Mouse (Mus musculus) natural killer cell, adult 2 months (primary cell): ENCODE results near the gene Tsnaxip1.
"Not testable (repeated sequence)": the region's sequence is repeated elsewhere in the genome, so short reads cannot be mapped to it uniquely, and the experiment has no call there.

Experiments
- DNase-seq, 2 experiments: peaks; one replicate each; pipeline ENCODE4 v3.0.0; 2022; ENCODE audit warnings: low spot score in 2 of 2

Tsnaxip1 gene

DNA sequence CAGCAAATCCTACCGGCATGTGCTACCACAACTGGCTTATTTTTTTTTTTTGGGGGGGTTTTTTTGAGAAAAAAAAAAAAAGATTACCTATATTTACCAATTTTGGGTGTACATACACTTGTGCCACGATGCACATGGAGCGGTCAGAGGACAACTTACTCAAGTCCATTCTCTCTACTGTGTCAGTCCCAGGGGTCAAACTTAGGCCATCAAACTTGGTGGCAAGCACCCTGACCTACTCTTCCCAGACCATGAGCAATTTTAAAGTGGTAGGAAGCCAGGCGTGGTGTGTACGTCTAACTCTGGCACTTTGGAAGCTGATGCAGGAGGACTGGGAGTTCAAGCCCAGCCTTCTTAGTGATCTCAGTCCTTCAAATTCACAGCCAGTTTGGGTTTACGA, 14.3 kb upstream of the Tsnaxip1 start:
- no peak for DNase-seq

DNA sequence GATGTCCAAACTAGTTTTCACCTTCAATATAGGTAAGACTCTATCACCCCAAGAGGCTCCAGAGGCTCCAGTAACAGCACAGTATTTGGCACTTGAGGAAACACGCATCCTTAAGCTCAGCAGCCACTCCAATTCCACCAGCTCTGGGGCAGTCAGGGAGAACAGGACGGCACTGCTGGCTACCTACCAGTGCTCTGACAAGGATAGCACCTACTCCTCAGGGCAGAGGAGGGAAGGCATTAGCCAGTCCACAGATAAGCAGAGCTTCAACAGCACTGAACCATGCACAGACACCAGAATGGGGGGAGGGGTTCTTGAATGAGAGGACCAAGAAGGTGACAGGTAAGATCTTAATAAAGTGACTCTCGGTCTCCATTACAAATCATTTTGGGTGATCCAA, 7.9 kb upstream of the Tsnaxip1 start:
- DNase-seq, result no peak

DNA sequence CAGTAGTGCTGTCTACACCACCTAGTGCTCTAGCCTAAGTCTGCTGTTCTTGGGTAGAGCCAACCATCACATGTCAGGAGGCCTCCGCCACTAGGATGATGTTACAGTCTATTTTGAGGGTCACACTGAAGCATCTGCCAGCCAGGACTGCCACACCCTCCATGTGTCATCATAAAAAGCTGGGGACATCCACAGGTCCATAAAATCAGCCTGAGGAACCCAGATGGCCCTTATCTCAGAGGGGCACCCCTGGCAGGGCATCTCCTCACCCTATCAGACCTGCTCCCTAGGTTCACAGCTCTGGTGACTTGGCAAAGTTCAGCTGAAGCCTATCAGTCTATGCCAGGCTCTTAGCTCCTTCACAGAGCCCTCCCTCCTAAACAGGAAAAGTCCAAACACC, 6.6 kb upstream of the Tsnaxip1 start:
- no peak for DNase-seq

DNA sequence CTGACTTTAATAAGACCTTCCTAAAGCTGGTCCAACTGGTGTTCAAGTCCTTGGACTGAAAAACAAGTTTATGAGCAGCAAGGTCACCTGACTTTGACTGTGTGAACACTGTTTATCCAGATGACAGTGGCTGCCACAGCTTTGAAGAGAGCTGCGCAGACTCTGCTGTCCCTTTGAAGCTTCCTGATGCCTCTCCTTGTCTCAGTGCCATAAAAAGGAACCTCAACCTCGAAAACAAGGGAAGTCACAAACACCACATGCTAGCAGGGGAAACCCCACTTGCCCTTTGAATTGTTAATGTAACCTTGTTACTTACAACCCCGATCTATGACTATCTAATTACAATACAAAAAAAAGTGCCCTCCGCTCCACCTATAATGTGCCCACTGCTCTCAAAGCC, 2.0 kb upstream of the Tsnaxip1 start:
- DNase-seq, result peak in 1 of 2 experiments; percentile 20

DNA sequence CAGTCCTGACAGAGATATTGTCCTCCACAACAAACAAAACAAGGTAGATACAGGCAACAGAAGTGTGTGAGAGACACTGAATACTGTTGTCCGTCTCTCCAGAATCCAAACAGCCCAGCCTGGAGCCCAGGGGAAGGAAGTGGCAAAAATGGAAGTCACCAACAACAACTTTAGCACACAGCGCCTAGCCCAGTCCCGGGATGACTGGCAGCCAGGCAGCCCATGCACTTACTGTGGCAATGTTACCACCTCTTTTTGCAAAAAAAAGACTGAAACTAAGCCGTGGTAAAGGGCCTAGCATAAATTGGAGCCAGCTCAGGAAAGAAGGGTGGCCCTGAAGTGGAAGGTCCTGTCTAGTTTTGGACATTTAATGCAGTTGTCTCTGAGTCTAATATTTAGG, 1.2 kb upstream of the Tsnaxip1 start:
- DNase-seq, result no peak

DNA sequence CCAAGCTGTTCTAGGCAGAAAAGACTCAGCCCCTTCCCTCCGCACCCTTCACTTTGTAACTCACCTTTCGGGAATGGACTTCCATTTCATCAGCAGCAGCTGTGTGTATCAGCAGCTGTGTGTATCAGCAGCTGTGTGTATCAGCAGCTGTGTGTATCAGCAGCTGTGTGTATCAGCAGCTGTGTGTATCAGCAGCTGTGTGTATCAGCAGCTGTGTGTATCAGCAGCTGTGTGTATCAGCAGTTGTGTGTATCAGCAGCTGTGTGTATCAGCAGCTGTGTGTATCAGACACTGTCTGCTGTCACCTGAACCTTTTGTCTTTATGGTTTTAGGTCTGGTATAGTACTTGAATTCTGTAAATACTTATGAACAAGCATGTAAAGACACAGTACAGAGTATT, 6.2 kb downstream of the Tsnaxip1 start:
- not testable (repeated sequence) for DNase-seq

DNA sequence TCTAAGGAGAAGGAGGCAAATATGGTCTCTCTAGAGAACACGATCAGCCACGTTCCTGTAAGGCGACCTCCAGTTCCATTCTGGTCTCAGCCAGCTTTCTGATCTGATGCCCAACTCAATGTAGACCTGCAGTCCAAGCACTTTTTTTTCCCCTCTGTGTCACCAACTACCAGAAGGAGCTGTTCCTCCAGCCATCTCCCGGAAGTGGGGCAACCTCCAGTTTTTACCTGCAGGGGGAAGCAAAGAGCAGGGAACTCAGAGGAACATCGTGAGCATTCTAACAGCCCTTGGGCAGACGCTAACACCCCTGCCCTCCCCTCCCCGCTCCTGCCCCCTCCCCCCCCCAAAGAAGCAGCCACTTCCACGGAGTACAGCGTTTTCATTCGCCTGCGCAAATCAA, 7.8 kb downstream of the Tsnaxip1 start:
- DNase-seq, result peak; percentile 80 to 87

DNA sequence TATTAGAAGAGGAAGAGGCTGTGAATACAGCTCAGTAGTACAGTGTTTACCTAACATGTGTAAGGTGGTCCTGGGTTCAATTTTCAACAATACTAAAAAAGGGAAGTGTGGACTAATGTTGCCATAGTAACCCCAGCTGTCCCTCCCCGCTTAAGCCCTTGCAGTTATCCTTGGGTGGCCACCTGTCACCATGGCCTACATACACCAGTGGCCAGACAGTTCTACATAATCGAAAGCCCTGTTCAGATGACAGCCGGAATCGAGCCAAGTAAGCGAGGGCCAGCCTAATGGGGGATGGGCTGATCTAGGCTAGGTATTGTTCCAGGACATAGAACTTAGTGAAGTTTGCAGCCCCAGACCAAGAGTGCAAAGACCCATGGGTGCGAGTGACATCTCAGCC, 9.5 kb downstream of the Tsnaxip1 start:
- DNase-seq, result peak in 1 of 2 experiments; percentile 21

DNA sequence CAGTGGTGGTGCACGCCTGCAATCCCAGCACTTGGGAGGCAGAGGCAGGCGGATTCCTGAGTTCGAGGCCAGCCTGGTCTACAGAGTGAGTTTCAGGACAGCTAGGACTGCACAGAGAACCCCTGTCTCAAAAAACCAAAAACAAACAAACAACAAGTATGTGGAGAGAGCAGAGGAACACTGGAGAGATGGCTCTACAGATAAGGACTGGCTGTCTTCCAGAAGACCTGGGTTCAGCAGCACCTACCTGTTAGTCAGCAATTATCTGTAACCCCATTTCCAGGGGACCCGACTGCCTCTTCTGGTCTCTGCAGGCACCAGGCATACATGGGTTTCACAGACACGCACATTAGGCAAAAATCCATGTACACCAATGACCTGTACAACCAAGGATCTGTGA, 11.7 kb downstream of the Tsnaxip1 start:
- DNase-seq, result no peak

DNA sequence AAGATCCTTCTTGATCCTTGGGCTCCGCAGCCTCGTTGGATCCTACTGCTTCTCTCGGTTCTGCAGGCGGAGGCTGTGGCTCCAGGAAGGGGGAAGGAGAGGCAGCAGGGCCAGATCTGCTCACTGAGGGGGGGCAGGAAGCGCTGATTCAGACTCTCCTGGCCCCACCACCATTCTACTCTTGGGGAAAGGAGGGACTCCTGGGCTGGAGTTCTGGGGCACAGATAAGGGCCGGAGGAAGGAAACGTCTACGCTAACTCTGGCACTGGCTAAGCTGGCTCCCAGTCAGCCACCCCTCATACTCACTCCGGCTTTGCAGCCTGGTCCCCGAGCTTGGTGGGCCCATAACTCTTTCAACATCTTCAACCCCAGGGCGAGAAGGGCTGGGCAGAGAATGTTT, 19.1 kb downstream of the Tsnaxip1 start:
- DNase-seq, result no peak

DNA sequence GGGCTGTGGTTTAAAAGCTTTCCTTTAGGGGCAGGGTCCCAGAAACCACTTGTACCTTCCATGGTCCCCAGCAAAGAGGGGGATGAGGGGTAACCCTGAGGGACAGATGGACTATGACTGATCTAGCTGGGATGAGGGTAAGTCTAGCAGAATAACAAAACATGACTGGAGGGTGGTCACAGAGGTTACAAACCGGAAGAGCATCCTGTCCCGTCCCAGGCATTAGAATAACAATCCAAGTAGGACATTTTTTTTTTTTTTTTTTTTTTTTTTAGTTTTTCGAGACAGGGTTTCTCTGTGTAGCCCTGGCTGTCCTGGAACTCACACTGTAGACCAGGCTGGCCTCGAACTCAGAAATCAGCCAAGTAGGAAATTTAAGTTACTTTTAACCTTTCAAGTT, 22.5 kb downstream of the Tsnaxip1 start:
- DNase-seq, result no peak

DNA sequence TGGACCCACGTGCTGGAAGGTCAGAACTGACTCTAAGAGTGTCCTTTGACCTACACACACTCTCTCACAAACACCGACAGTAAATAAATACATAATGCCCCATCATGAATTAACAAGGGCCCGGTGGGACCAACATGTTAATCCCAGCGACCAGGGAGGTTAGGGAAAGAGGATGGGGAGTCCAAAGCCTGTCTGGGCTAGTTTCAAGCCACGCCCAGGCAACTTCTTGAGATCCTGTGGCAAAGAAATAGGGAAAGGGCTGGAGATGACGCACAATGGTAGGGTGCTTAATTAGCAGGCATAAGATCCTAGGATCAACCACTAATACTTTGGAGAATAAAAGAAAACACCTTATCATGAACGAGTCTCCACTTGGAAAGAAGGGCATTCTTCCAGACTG, 23.1 kb downstream of the Tsnaxip1 start:
- DNase-seq, result no peak

DNA sequence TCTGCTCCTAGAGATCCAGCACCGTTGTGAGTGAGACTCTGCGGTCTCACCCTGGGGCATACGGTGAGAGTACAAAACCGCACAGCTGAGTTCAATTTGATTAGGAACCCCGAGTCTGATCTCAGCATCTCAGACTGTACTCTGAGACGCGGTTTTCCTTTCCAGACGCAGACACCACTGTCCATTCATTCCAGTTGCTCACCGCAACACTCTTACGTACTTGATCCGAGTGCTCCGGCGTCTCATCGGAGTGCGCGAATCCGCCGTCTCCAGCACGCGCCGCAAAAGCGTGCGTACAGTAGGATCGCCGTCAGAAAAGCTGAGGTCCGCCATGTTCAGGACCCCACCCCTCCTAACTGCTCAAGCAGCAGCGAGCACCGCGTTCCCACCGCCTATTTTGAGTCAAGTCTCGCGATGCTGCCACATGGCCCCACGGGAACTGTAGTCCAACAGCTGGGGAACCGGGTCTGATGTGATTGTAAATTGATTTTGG, 24.2 kb downstream of the Tsnaxip1 start:
- peak; percentile 81 to 86 for DNase-seq

DNA sequence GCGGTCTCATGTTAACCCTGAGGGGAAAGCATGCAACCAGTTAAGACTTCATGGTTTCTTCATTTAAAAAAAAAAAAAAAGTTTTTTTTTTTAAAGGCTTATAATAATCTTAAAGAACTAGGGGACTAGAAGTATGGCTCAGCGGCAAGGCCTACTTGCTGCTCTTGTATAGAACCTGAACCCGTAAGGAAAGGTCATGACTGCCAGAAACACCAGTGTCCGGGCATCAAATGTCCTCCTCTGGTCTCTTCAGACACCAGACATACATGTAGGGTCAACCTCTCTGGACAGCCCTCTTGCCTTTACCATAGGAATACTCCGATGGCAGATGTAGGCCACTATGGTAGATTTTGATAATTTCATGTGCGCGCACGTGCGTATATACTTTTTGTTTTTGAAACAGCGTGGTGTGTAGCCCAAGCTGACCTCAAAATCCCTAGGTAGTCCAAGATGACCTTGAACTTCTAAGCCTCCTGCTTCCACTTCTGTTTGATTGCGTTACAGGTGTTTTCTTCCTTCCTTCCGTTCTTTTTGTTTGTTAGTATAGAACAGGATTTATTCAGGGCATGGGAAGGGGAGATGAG, 24.7 kb downstream of the Tsnaxip1 start:
- DNase-seq, result no peak

DNA sequence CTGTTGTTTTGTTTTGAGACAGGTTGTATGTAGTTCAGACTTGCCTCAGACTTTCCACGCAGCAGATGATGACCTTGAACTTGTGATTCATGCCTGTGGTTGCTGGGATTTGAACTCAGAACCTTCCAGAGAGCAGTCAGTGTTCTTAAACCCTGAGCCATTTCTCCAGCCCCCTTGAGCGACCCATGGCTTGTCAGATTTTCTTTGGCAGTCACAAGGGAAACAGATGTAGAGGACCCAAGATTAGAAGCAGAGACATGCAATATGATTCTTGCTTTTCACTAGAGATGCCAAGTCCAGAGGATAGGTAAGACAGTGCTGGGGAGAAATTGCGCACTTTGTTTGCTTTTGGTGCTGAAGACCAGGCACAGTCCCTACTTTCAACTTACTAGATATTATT, 25.6 kb downstream of the Tsnaxip1 start, which contains the start of gene Cenpt:
TSS of gene Cenpt (minus strand) at position 101 of the 400 bp plus-strand sequence.
- DNase-seq, result no peak

DNA sequence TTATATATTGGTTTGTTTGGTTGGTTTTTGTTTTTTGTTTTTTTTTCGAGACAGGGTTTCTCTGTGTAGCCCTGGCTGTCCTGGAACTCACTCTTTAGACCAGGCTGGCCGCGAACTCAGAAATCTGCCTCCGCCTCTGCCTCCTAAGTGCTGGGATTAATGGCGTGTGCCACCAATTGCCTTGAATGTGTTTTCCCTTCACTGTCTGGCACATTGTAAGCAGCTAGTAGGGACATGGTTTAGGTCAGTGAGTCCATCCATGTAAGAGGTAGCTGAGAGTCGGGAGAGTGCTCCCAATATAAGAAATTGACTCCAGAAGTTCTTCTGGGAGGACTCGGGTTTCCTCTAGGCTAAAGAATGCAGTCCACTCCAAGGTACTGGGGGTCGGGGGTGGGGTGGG, 26.8 kb downstream of the Tsnaxip1 start:
- DNase-seq, result no peak

DNA sequence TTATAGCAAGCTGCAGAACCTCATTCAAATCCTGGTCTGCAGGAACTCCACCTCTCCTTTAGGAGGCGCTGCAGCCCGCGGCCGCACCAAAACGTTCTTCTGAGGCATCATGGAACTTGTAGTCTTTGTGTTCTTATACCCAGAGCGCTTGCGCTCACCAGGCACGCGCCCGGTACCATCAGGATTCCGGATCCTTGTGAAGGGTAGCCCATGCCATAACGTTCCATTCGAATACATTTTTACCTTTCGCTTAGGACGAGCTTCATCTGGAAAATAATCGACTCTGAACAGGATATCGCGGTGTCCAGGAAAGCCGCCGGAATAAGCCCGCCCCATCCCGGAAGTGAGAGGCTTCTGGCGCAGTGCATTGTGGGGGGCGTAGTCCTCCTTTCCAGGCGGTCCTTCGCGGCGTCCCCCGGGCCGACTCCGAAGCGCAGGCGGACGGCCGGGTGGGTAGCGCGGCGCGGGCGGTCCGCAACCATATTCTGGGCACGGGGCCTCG, 27.2 kb downstream of the Tsnaxip1 start, which contains the start of gene Thap11:
TSS of gene Thap11 (plus strand) at position 418 of the 502 bp plus-strand sequence.
- DNase-seq, result peak; percentile 90 to 92

DNA sequence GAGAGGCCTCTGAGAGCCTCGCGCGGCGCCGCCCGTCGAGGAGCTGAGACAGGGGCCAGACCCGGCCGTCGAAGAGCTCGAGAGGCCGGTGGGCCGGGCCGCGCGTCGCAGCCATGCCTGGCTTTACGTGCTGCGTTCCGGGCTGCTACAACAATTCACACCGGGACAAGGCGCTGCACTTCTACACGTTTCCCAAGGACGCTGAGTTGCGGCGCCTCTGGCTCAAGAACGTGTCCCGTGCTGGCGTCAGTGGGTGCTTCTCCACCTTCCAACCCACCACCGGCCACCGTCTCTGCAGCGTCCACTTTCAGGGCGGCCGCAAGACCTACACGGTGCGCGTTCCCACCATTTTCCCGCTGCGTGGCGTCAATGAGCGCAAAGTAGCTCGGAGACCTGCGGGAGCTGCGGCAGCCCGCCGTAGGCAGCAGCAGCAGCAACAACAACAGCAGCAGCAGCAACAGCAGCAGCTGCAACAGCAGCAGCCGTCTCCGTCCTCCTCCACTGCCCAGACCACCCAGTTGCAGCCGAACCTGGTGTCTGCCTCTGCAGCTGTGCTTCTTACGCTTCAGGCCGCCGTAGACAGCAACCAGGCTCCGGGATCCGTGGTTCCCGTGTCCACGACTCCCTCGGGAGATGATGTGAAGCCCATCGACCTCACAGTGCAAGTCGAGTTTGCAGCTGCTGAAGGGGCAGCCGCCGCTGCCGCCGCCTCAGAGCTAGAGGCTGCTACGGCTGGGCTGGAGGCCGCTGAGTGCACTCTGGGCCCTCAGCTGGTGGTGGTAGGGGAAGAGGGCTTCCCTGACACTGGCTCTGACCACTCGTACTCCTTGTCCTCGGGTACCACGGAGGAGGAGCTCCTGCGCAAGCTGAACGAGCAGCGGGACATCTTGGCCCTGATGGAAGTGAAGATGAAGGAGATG, 28.0 kb downstream of the Tsnaxip1 start:
- peak; percentile 14 to 22 for DNase-seq

DNA sequence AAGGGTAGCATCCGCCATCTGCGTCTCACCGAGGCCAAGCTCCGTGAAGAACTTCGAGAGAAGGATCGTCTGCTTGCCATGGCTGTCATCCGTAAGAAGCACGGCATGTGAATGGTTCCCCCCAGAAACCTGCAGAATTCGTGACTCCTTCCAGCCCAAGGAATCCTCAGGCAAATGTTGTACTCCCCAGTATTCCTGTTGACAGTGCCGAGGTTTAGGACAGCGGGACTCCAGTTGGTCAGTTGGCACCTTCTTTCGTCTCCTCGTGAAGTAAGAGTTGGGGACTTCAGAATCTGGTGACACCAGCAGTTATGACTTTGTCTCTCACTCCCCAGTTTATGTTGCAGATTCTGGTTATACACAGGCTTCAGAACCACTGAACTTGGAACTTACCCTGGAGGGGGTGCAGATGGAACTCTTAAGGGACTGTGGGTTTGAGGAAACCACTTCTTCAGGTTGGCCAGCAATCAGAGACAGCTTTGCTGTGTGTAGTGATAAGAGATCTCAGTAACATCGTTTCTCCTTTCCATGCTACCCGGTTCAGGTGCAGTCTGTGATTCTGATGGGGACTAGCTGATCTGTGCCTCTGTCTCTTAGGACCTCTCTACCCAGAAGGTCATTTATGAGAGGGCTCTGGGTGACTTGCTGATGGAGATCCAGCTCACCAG, 28.8 kb downstream of the Tsnaxip1 start:
- no peak for DNase-seq

DNA sequence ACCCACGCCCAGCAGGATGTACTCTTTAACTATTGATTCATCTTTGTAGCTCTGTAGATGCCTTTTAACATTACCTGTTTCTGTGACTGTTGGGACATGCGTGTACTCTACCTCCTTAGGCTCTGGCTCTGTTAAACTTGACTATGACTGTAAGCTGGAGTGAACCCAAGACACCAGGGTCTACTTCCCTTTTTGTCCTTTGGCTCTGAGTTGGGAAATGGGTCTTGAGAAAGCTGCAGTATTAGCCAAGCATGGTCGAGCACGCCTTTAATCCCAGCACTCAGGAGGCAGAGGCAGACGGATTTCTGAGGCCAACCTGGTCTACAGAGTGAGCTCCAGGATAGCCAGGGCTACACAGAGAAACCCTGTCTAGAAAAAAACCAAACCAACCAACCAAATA, 31.0 kb downstream of the Tsnaxip1 start:
- no peak for DNase-seq

DNA sequence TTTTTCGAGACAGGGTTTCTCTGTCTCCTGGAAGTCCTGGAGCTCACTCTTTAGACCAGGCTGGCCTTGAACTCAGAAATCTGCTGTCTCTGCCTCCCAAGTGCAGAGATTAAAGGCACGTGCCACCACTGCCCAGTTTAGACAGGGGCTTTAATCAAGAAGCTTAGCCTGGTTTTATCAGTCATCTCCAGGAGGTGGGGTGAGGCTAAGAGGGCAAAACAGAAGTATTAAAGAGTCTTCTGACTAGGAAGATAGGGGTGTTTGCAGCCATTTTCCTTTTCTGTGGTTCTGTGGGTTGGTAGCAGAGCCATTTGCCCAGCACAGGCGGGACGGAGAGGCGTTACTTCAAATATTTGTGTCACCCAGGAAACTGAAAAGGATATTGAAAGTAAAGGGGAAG, 31.8 kb downstream of the Tsnaxip1 start:
- DNase-seq, result no peak
